Mouse (Mus musculus) kidney, embryonic 15.5 days (tissue): ENCODE measurements at regions not wholly inside any gene's neighbourhood (a gene's known extent, or its start where the extent isn't known, plus 50 kb on each side); places are given as distances from the start of the nearest gene placed in this dataset.

Experiments used
- ATAC-seq: fragments of 200-750 bp; cut with Nextera tagmentation; replicated peaks from 2 replicates; pipeline ENCODE4 v1.8.0; 2017; ENCODE audit warnings: moderate TSS enrichment; ENCODE audit not compliant: low FRiP score
- H3K27ac ChIP-seq: fragments of 300-500 bp; sonication (generic); 2 replicates; pipeline ENCODE4 v1.5.1; 2015; ENCODE audit warnings: mild to moderate bottlenecking, inconsistent platforms
- H3K27me3 ChIP-seq: fragments of 300-500 bp; sonication (generic); 2 replicates; pipeline ENCODE4 v1.6.1; 2015; ENCODE audit warnings: inconsistent platforms
- H3K36me3 ChIP-seq: fragments of 300-500 bp; sonication (generic); 2 replicates; pipeline ENCODE4 v1.6.1; 2015; ENCODE audit warnings: inconsistent platforms
- H3K4me1 ChIP-seq: fragments of 300-500 bp; sonication (generic); 2 replicates; pipeline ENCODE4 v1.6.1; 2015; ENCODE audit warnings: inconsistent platforms
- H3K4me2 ChIP-seq: fragments of 300-500 bp; sonication (generic); 2 replicates; pipeline ENCODE4 v1.6.1; 2015; ENCODE audit warnings: moderate library complexity, mild to moderate bottlenecking, inconsistent platforms
- H3K4me3 ChIP-seq: fragments of 300-500 bp; sonication (generic); replicated peaks from 2 replicates; pipeline ENCODE4 v1.5.1; 2015; ENCODE audit warnings: mild to moderate bottlenecking, inconsistent platforms
- H3K9ac ChIP-seq: fragments of 300-500 bp; sonication (generic); 2 replicates; pipeline ENCODE4 v1.6.1; 2015; ENCODE audit warnings: mild to moderate bottlenecking, inconsistent platforms
- H3K9me3 ChIP-seq: fragments of 300-500 bp; sonication (generic); replicated peaks from 2 replicates; pipeline ENCODE4 v1.6.1; 2016; ENCODE audit warnings: inconsistent platforms
- WGBS: fragments of 180-500 bp; shearing (Covaris S2); methylation state at CpG from one replicate; pipeline ENCODE4 v1.1.7; 2015; ENCODE audit warnings: mixed read lengths; 5-methylcytosine and 5-hydroxymethylcytosine counted together

GRCm38 (mm10) chr14:97431221-97431620 is 738.3 kb downstream of the Dach1 start:
- Histone ChIP-seq H3K9me3 (no peaks in the 10 kb centered on the region), H3K4me3 (no peak overlapping the region), H3K36me3 (no peaks in the 10 kb centered on the region), H3K27me3 (no peaks in the 10 kb centered on the region), H3K27ac (no peak overlapping the region), H3K4me1 (no peaks in the 10 kb centered on the region), H3K4me2 (no peak overlapping the region), H3K9ac (no peak overlapping the region)
- 87% methylated on average over 3 of the region's 3 CpGs for WGBS
- ATAC-seq, result no peak

DNA sequence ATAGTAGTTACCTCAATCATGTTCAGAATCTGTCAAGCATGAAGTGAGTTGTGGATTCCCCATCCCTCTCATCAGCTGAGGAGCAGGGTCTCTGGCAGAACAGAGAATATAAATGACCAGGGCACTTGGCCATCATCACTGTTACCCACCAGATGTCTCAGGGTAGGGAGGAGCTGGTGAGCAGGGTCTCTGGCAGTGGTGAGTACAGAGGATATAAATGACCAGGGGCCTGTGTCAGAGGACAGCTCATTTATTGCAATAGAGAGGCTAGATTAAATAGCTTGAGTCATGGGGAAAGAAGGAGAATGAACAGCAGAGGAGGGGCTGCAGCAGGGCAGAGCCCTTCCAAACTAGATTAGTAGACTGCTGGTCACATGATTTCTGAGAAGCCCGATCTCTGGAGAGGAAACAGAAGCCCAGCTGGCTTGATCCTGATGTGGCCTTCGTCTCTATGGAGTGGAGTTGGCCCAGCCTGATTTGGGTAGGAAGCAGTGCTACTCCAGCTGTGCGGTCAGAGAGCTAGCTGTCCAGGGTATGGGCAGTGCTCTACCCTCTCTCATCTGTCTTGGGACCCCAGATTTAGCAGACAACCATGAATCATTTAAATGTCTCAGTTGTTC is 766.3 kb downstream of the Dach1 start:
- Histone ChIP-seq H3K4me1 (no peaks in the 10 kb centered on the region), H3K4me3 (no peak overlapping the region), H3K27ac (no peak overlapping the region), H3K9ac (no peak overlapping the region), H3K4me2 (no peak overlapping the region), H3K9me3 (no peaks in the 10 kb centered on the region), H3K36me3 (no peaks in the 10 kb centered on the region), H3K27me3 (no peaks in the 10 kb centered on the region)
- ATAC-seq, result peak; percentile 40; the same call in 1 of the 2 replicates
- 63% methylated on average over 3 of the region's 3 CpGs for WGBS

DNA sequence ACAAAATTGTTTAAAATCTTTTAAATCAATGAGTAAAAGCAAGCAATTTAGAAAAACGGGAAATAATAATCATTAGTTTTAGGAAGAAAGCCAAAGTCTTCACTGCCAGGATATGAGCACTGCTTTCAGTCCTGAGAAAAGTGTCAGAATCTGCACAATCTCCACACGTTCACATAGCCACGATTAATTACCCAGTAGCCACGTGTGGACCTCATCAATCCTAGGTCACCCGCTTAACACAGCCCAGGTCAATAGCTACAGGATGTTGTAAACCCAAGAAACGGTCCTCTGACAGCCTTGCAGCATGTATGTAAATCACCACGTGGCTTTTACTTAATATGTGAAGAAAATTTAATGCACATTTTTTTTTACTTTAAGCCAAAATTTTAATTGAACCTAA is 773.2 kb downstream of the Dach1 start:
- Histone ChIP-seq H3K27ac (no peak overlapping the region), H3K36me3 (no peaks in the 10 kb centered on the region), H3K4me2 (no peak overlapping the region), H3K4me3 (no peak overlapping the region), H3K4me1 (no peaks in the 10 kb centered on the region), H3K9ac (no peak overlapping the region), H3K9me3 (no peaks in the 10 kb centered on the region), H3K27me3 (no peaks in the 10 kb centered on the region)
- WGBS, result 29% methylated on average over 7 of the region's 7 CpGs
- ATAC-seq, result no peak

- WGBS, result 75% methylated on average over 7 of the region's 7 CpGs
- ATAC-seq, result no peak
These were observed 773.7 kb downstream of the Dach1 start for GRCm38 (mm10) chr14:97395750-97396377.

GRCm38 (mm10) chr14:97389005-97389404 is 780.6 kb downstream of the Dach1 start:
- Histone ChIP-seq H3K36me3 (no peaks in the 10 kb centered on the region), H3K27me3 (no peaks in the 10 kb centered on the region), H3K4me2 (no peak overlapping the region), H3K4me1 (no peaks in the 10 kb centered on the region), H3K9ac (no peak overlapping the region), H3K4me3 (no peak overlapping the region), H3K9me3 (no peaks in the 10 kb centered on the region), H3K27ac (no peak overlapping the region)
- 32% methylated on average over 2 of the region's 2 CpGs for WGBS
- no peak for ATAC-seq

More at GRCm38 (mm10) chr14:97395750-97396377, 773.7 kb downstream of the Dach1 start:
- H3K27me3 ChIP-seq, result no peaks in the 10 kb centered on the region
- H3K4me3 ChIP-seq, result no peak overlapping the region
- no peaks in the 10 kb centered on the region for H3K9me3 ChIP-seq
- no peak overlapping the region for H3K9ac ChIP-seq
- H3K27ac ChIP-seq, result no peak overlapping the region
- H3K4me2 ChIP-seq, result no peak overlapping the region
- no peaks in the 10 kb centered on the region for H3K36me3 ChIP-seq
- no peaks in the 10 kb centered on the region for H3K4me1 ChIP-seq

DNA sequence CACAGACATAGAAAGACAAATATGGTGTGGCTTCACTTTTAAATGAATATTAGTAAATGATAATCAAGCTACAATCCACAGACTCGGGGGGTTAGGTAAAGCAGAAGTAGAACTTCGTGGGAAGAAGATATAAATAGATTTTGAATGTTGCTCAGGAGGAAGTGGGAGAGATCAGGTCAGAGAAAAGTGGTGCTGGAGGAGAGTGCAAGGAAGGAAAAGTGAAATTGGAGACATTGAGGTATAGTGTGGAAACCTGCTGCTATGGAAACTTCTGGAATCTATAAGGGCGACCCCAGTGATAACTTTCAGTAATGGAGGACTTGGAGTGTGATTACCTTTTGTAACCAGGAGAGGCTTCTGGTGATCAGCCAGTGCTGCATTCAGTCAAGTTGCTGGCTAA is 789.4 kb downstream of the Dach1 start:
- H3K9ac ChIP-seq, result no peak overlapping the region
- no peaks in the 10 kb centered on the region for H3K27me3 ChIP-seq
- no peaks in the 10 kb centered on the region for H3K9me3 ChIP-seq
- H3K36me3 ChIP-seq, result no peaks in the 10 kb centered on the region
- H3K4me3 ChIP-seq, result no peak overlapping the region
- 70% methylated on average over 3 of the region's 3 CpGs for WGBS
- no peak overlapping the region for H3K4me2 ChIP-seq
- H3K4me1 ChIP-seq, result no peaks in the 10 kb centered on the region
- ATAC-seq, result no peak
- H3K27ac ChIP-seq, result no peak overlapping the region

GRCm38 (mm10) chr14:97356915-97357314 is 812.6 kb downstream of the Dach1 start:
- Histone ChIP-seq H3K4me3 (no peak overlapping the region), H3K4me2 (no peak overlapping the region), H3K9ac (no peak overlapping the region), H3K9me3 (no peaks in the 10 kb centered on the region), H3K27ac (no peak overlapping the region), H3K27me3 (no peaks in the 10 kb centered on the region), H3K36me3 (no peaks in the 10 kb centered on the region), H3K4me1 (no peaks in the 10 kb centered on the region)
- WGBS, result 88% methylated on average over 7 of the region's 7 CpGs
- no peak for ATAC-seq

GRCm38 (mm10) chr14:97347970-97348369 is 821.6 kb downstream of the Dach1 start:
- Histone ChIP-seq H3K4me3 (no peak overlapping the region), H3K4me2 (no peak overlapping the region), H3K27ac (no peak overlapping the region), H3K4me1 (no peaks in the 10 kb centered on the region), H3K9me3 (no peaks in the 10 kb centered on the region), H3K36me3 (no peaks in the 10 kb centered on the region), H3K27me3 (no peaks in the 10 kb centered on the region), H3K9ac (no peak overlapping the region)
- no peak for ATAC-seq
- 64% methylated on average over 2 of the region's 2 CpGs for WGBS

- H3K27ac ChIP-seq, result no peak overlapping the region
- H3K4me2 ChIP-seq, result no peak overlapping the region
- no peaks in the 10 kb centered on the region for H3K4me1 ChIP-seq
- H3K4me3 ChIP-seq, result no peak overlapping the region
- no peak overlapping the region for H3K9ac ChIP-seq
- H3K27me3 ChIP-seq, result no peaks in the 10 kb centered on the region
- WGBS, result 4% methylated on average over 2 of the region's 2 CpGs
- no peaks in the 10 kb centered on the region for H3K9me3 ChIP-seq
- ATAC-seq, result 0 out of 2 replicates have a peak, but pooled peaks have one; percentile 79
- no peaks in the 10 kb centered on the region for H3K36me3 ChIP-seq
These were observed 812.5 kb upstream of the Klhl1 start for GRCm38 (mm10) chr14:97331388-97331787.

DNA sequence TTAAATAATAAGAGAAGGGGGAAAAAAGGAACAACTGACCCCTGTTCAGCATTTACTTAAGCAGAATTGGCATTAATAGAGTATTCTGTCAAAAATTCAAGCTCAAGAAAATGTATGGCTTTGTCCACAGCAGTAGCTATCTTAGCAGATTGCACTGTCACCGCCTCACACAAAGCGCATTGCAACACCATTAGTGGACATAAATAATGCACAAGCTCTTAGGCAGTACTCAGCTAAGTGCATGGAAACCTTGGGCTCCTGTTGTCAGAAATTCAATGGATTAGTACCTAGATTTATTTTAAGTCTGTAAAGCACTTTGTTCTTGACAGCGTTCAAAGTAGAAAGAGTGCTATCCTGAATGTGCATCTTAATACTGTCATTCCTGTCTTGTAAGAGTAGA is 811.1 kb upstream of the Klhl1 start:
- H3K27ac ChIP-seq, result no peak overlapping the region
- no peak overlapping the region for H3K9ac ChIP-seq
- no peaks in the 10 kb centered on the region for H3K4me1 ChIP-seq
- no peaks in the 10 kb centered on the region for H3K36me3 ChIP-seq
- WGBS, result 66% methylated on average over 3 of the region's 3 CpGs
- ATAC-seq, result no peak
- H3K4me2 ChIP-seq, result no peak overlapping the region
- H3K4me3 ChIP-seq, result no peak overlapping the region
- H3K27me3 ChIP-seq, result no peaks in the 10 kb centered on the region
- no peaks in the 10 kb centered on the region for H3K9me3 ChIP-seq

DNA sequence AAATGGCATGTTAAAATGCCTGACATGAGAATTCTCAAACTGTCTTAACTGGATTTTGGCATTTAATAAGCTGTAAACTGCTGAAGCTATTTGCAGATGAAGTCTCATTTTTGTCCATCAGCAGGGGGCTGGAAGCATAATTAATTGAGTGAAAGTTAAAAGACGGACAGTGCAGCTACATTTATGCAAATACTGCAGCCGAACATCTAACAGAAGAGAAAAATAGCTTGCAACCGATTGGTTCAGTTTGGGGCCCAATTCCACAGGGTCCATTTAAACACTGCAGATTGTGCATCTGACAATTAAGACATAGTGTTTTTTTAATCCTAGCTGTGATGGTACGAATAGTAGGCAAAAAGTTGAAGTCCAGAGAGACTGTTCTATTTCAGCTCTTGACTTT is 774.2 kb upstream of the Klhl1 start:
- Histone ChIP-seq H3K4me1 (no peaks in the 10 kb centered on the region), H3K4me2 (no peak overlapping the region), H3K27me3 (no peaks in the 10 kb centered on the region), H3K9ac (no peak overlapping the region), H3K27ac (no peak overlapping the region), H3K4me3 (no peak overlapping the region), H3K36me3 (no peaks in the 10 kb centered on the region), H3K9me3 (no peaks in the 10 kb centered on the region)
- no peak for ATAC-seq
- WGBS, result 82% methylated on average over 4 of the region's 4 CpGs

GRCm38 (mm10) chr14:97287447-97287846 is 768.5 kb upstream of the Klhl1 start:
- no peak overlapping the region for H3K4me3 ChIP-seq
- H3K4me2 ChIP-seq, result no peak overlapping the region
- H3K9me3 ChIP-seq, result no peaks in the 10 kb centered on the region
- ATAC-seq, result no peak
- H3K27me3 ChIP-seq, result no peaks in the 10 kb centered on the region
- H3K9ac ChIP-seq, result no peak overlapping the region
- no peak overlapping the region for H3K27ac ChIP-seq
- H3K36me3 ChIP-seq, result no peaks in the 10 kb centered on the region
- no peaks in the 10 kb centered on the region for H3K4me1 ChIP-seq

- no peak for ATAC-seq
- Histone ChIP-seq H3K4me2 (no peak overlapping the region), H3K4me1 (no peaks in the 10 kb centered on the region), H3K27me3 (no peaks in the 10 kb centered on the region), H3K27ac (no peak overlapping the region), H3K9me3 (no peaks in the 10 kb centered on the region), H3K36me3 (no peaks in the 10 kb centered on the region), H3K9ac (no peak overlapping the region), H3K4me3 (no peak overlapping the region)
- WGBS, result 37% methylated on average over 3 of the region's 3 CpGs
These were observed 739.6 kb upstream of the Klhl1 start for GRCm38 (mm10) chr14:97258461-97258860.
